Mouse (Mus musculus) thymus, postnatal 36 days (tissue): ENCODE measurements at regions not wholly inside any gene's neighbourhood (a gene's known extent, or its start where the extent isn't known, plus 50 kb on each side); places are given as distances from the start of the nearest gene placed in this dataset.

Experiments used
- DNase-seq, 2 experiments: peaks; one replicate each; pipeline ENCODE4 v3.0.0; 2022; ENCODE audit warnings: mixed read lengths in 2 of 2

DNA sequence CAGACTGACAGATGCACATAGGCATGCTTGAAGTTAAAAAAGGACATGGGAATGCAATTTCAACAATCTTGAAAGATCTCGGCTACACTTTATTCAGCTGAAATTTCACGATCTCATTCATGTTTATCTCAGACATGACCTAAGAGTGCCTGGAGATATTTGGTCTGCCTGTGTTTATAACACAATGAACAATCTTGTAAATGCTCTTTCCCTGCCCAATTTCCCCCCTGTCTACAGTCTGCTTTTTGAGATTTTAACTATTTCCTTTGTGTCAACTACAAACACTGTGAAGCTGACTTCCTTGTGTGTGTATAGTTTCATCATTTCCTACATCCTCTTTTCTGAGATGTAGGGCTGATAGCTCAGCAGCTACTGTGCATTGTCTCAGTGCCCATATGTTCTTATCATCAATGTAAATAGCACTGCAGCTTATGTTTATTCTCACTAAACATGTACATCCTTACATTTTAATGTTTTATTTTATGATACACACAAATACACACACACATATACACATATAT is 319.4 kb upstream of the A1bg start:
- no peak for DNase-seq

GRCm38 (mm10) chr15:61241741-61242140 is 318.9 kb upstream of the A1bg start:
- DNase-seq = no peak

GRCm38 (mm10) chr15:61240344-61240743 is 317.5 kb upstream of the A1bg start:
- no peak for DNase-seq

- no peak for DNase-seq
Measured at GRCm38 (mm10) chr15:61239414-61239813, 316.6 kb upstream of the A1bg start.

DNA sequence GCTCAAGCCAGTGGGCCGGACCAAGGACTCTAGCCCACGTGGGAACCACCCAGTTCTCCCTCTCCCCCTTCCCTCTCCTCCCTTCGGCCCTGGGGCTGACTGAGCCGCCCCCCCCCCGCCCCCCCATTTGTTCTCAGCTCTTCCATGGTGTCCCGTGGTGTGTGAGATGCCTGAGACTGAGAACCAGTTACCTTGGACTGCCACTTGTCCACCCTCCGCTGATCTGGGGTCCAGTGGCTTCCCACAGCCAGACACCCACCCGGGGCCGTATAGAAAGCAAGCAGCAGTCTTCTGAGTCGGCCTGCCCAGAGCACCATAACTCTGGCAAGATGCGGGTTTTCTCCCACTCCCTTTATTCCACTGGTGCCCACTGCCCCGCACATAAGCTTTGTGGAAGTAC is 316.2 kb upstream of the A1bg start:
- DNase-seq = no peak

DNA sequence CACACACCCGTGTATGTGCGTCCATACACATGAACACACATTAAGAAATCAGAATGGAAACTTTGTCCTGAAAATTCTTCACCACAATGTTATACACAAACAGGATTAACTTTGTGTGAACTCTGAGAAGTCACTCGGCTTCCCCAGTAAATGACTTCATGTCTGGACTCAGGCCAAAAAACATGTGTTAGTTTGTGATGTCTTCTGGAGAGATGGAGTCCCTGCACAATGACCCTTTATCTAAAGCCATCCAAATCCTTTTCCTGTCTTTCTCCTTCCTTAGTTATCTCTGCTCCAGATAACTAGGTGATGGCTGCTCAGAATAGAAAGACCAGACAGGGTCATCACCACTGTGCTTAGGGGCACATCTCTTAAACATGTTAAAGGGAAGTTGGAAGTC is 306.8 kb upstream of the A1bg start:
- DNase-seq = no peak

- no peak for DNase-seq
Measured at GRCm38 (mm10) chr15:61222923-61223322, 300.1 kb upstream of the A1bg start.

DNA sequence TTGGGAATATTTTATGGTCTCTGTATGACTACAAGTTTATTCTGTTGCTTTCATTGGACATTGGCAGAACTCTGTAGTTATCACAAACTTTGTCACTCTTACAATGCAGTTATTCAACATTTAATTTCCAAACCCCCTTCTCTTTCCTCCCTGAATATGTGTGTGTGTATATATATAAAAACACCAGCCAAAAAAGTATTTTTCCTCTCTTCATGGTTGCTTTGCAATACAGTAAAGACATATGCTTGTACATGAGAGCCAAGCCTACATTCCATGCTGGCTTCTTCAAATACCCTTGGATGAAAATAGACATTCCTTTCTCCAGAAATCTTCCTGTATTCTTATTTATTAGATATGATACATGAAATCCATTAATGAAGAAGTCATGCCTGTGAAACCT is 287.3 kb upstream of the A1bg start:
- DNase-seq = no peak

- DNase-seq = no peak
Measured at GRCm38 (mm10) chr15:61189981-61190380, 267.2 kb upstream of the A1bg start.

DNA sequence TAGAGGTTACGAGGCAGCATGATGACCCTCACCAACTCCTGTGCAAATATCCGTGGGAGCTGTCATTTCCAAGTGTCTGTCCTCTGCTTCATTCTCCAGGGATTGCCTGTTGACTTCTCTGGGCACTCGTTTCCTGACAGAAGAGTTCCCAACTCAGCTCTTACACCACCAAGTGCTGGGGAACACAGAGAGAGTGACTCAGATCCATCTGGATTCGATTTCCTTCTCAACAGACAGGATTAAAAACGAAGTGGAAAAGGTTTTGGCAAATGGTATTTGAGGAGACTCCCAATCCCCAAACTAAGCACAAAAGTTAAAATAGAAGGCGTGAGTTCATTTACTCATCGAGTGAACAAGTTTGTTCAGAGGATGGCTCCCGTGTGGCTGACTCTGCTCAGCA is 266.7 kb upstream of the A1bg start:
- no peak for DNase-seq

- no peak for DNase-seq
Measured at GRCm38 (mm10) chr15:61184597-61184963, 261.8 kb upstream of the A1bg start.

DNA sequence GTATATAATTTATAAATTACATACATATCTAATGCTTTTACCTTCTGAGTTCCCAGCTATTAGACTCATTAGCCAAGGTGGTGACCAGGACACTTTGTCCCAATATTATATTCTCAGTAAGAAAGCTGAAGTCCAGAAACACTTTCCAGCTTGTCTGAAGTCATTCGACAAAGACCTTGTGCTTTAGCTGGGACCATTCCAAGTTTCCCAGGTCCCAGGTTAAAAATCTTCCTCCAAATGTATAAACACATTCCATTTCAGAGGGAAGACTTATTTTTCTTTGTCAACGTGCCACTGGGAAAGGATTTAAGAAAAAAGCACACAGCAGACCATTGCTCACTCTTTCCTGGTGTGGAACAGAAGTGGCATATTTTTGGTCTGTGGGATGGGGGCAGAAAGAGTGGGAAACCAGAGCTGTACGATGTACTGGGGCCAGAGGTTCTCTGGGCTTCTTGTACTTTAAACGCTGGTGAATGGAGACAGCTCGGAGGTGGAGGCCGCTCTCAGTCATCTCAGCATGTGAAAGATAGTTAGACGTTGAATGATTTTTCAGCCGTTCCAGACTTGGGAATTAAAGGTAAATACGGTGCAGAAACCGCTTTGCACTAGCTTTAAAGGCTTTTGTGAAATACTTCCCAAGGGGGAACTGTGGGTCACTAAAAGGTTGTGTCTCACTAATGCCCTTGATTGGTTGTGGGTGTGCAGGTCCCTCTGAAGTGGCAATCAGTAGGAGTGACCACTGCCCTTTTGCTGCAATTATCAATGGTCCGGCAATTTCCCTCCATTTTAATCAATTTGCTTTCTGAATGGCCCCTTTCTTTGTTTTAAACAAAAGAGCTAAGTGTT is 261.2 kb upstream of the A1bg start:
- DNase-seq = no peak

GRCm38 (mm10) chr15:61183291-61183690 is 260.5 kb upstream of the A1bg start:
- DNase-seq = no peak

GRCm38 (mm10) chr15:61168842-61169416 is 246.1 kb upstream of the A1bg start:
- DNase-seq = no peak

GRCm38 (mm10) chr15:61165050-61165449 is 242.2 kb upstream of the A1bg start:
- DNase-seq = no peak

- no peak for DNase-seq
Measured at GRCm38 (mm10) chr15:61161397-61161796, 238.6 kb upstream of the A1bg start.

GRCm38 (mm10) chr15:61160666-61161065 is 237.9 kb upstream of the A1bg start:
- DNase-seq = no peak

DNA sequence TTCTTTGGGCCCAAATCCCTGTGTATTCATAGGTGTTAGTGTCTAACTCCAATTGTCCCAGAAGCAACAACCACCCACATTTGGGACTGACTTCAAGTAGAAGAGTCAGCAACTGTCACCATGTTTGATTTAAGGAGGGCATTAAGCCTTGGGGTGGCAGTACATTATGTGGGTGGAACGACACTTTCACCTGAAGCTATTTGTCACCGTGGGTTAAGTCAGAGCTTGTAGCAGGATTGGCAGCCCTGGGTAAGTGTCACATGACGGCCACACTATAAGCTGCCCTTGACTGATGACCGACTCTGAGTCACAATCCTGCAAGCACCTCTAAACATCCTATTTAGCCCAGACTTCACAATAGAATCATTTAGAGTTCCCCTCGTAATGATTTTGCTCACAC is 236.7 kb upstream of the A1bg start:
- DNase-seq = no peak

- peak in 1 of 2 experiments; percentile 13 for DNase-seq
Measured at GRCm38 (mm10) chr15:61158041-61158545, 235.3 kb upstream of the A1bg start.

- DNase-seq = peak; percentile 78 to 87
Measured at GRCm38 (mm10) chr15:61157543-61157942, 234.7 kb upstream of the A1bg start.

GRCm38 (mm10) chr15:61155530-61155929 is 232.7 kb upstream of the A1bg start:
- DNase-seq = no peak

DNA sequence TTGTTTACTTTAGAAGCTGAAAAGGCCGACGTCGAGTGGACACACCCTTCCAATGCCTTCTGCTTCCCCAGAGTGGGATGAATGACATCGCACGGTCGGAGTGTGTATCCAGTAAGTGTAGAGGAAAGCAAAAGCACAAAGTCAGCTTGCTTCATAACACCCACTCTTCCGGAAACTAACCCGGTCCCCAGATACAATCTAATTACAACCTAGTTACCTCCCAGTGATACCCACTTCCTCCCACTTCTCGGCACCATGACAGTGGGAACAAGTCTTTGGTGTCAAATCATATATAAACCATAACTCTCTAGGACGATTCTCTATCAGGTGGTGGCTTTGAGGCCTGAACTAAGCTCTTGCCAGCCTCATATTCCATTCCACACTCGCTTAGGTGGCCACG is 231.4 kb upstream of the A1bg start:
- DNase-seq = no peak

GRCm38 (mm10) chr15:61142851-61143250 is 220.0 kb upstream of the A1bg start:
- no peak for DNase-seq

DNA sequence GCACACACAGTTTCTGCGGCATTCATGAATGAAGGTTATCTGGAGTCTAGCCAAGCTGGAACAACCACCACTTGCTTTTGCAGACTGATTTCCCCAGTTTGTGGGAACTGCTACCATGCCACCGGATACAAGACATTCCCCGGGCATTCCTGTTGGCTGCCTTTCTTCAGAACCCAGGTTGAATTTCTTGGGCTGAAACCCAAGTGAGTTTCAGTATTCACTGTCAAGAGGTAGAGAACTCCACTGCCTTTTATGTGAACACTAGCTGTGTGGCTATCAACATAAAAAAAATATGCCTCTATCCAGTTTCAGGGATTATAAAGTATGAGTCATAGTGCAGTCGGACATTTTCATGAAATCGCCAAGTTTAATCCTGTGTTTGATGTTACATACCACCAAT is 216.3 kb upstream of the A1bg start:
- DNase-seq = no peak
